Comparison of ENCODE assay signal across 15 mouse cellular contexts in the genomic region with DNA sequence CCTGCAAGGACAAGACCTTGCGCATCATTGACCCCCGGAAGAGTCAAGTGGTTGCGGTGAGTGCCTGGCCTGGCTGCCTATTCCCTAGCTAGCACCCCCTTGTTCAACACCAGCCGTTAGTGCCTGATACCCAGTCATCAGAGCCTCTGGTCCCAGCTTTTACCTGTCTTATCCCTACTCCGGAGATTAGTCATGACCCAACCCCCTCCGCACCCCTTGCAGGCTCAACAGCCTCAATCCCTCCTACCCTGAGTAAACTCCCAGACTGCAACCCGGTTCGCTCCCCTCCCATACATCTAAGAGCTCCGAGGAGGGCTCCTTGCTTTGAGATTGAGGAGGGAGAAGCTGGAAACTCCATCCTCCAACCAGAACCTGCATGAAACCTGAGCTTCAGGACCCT. TPM values are rescaled to one million over a fixed set of nuclear protein-coding genes. Genes with fewer than 3 reads are reported as not detected.
DNase-seq lines count a peak whose midpoint lies in the region; ATAC-seq and TF ChIP-seq lines count a peak whose summit lies in the region.
"Had no signal": no experiment of that assay in that cellular context is flagged by ENCODE, and none has a peak within 500 bp of the region (broad histone marks: within the 10 kb centered on the region; RNA-seq: fewer than 3 reads in every experiment).

No protein-coding gene starts in this region.

- WGBS in kidney, embryonic 14.5 days: 31% methylated on average over 9 of the region's 9 CpGs
- WGBS in limb, embryonic 14.5 days: 34% methylated on average over 9 of the region's 9 CpGs

- intact Hi-C loops in gastrocnemius, adult 2 months (cut with DNase I): loop anchor here (5.0 to 10.0 kb wide), 3 partner anchors 36 to 372 kb away; no protein-coding TSS in a partner anchor

- no peak for ATAC-seq in kidney, embryonic 14.5 days (ENCODE audit: low FRiP score, low TSS enrichment)
- ATAC-seq in limb, embryonic 14.5 days (ENCODE audit: low FRiP score, low read depth): no peak
- ATAC-seq: midbrain, embryonic 15.5 days had no signal

- TF ChIP-seq CTCF in gastrocnemius, adult 2 months (IDR thresholded peaks at IDR 0.05): no peak

- no peaks in the 10 kb centered on the region for H3K9me3 ChIP-seq in kidney, embryonic 14.5 days (ENCODE audit: control insufficient read depth, low read length)
- H3K9me3 ChIP-seq in limb, embryonic 14.5 days (ENCODE audit: control insufficient read depth, low read length): no peaks in the 10 kb centered on the region
- H3K9me3 ChIP-seq: G1E; midbrain, embryonic 15.5 days; neural tube, embryonic 12.5 days had no signal

- H3K4me3 ChIP-seq in gastrocnemius, adult 2 months: peak overlapping the region; percentile 59
- H3K4me3 ChIP-seq in kidney, embryonic 14.5 days (ENCODE audit: low read length): no peak overlapping the region
- H3K4me3 ChIP-seq in limb, embryonic 14.5 days (replicated peaks; ENCODE audit: low read length): peak overlapping the region; percentile 8; the same call in 1 of the 2 replicates
- H3K4me3 ChIP-seq: midbrain, embryonic 15.5 days; neural tube, embryonic 12.5 days had no signal

- no peak for DNase-seq in gastrocnemius, adult 2 months
- no peak for DNase-seq in gastrocnemius, postnatal 10 days
- DNase-seq in kidney, adult 11 months: no peak
- peak; percentile 30 for DNase-seq in R1 (ENCODE audit: low read depth, low spot score)
- DNase-seq in limb, embryonic 14.5 days (ENCODE audit: low spot score): no peak
- no peak for DNase-seq in MN1 (ENCODE audit: low spot score)
- DNase-seq in spleen, postnatal 4 days (ENCODE audit: low spot score in 2 of 2): no peak
- DNase-seq: cerebellum, adult 11 months had no signal

- H3K4me2 ChIP-seq in kidney, embryonic 14.5 days (replicated peaks; ENCODE audit: low read depth, low read length): peak overlapping the region; percentile 25; the same call in 1 of the 2 replicates
- no peak overlapping the region for H3K4me2 ChIP-seq in limb, embryonic 14.5 days (replicated peaks; ENCODE audit: low read depth, low read length, severe bottlenecking)
- H3K4me2 ChIP-seq: midbrain, embryonic 15.5 days had no signal

- H3K27me3 ChIP-seq in kidney, embryonic 14.5 days (ENCODE audit: control insufficient read depth, insufficient read depth, low read length): peaks cover 46% of the 10 kb centered on the region
- peaks cover 54% of the 10 kb centered on the region for H3K27me3 ChIP-seq in limb, embryonic 14.5 days (ENCODE audit: control insufficient read depth, insufficient read depth, low read length)

- H3K4me1 ChIP-seq in kidney, embryonic 14.5 days (ENCODE audit: control insufficient read depth, insufficient read depth, low read length): peaks cover 17% of the 10 kb centered on the region
- peaks cover 9% of the 10 kb centered on the region; the same call in 1 of the 2 replicates for H3K4me1 ChIP-seq in limb, embryonic 14.5 days (ENCODE audit: control insufficient read depth, insufficient read depth, low read length)

- H3K36me3 ChIP-seq in kidney, embryonic 14.5 days (ENCODE audit: control insufficient read depth, insufficient read depth, low read length): peaks cover 8% of the 10 kb centered on the region; the same call in 1 of the 2 replicates
- peaks cover 7% of the 10 kb centered on the region for H3K36me3 ChIP-seq in limb, embryonic 14.5 days (ENCODE audit: control insufficient read depth, insufficient read depth, low read length)
- H3K36me3 ChIP-seq: G1E had no signal

- peak overlapping the region; percentile 68 for H3K27ac ChIP-seq in gastrocnemius, adult 2 months
- no peak overlapping the region for H3K27ac ChIP-seq in kidney, embryonic 14.5 days (ENCODE audit: low read depth, low read length)
- H3K27ac ChIP-seq in limb, embryonic 14.5 days (replicated peaks; ENCODE audit: low read depth, low read length): no peak overlapping the region
- H3K27ac ChIP-seq: midbrain, embryonic 15.5 days; neural tube, embryonic 12.5 days had no signal

- TF ChIP-seq POLR2A in limb, embryonic 14.5 days (IDR thresholded peaks at IDR 0.05; ENCODE audit: borderline replicate concordance, extremely low read depth, insufficient read depth, insufficient read length): no peak

- H3K9ac ChIP-seq in kidney, embryonic 14.5 days (ENCODE audit: low read depth, low read length): no peak overlapping the region
- no peak overlapping the region for H3K9ac ChIP-seq in limb, embryonic 14.5 days (ENCODE audit: low read depth, low read length, severe bottlenecking)
- H3K9ac ChIP-seq: midbrain, embryonic 15.5 days; neural tube, embryonic 12.5 days had no signal

RNA-seq across cellular contexts. Expression of gene Coro6, which starts 4.3 kb away (rescaled TPM):
- 100 to 1,000 TPM; 165 to 257 TPM for total RNA-seq in gastrocnemius, adult 2 months (2021)
- total RNA-seq in gastrocnemius, postnatal 10 days (2021): 10 to 100 TPM; 61.7 to 67.7 TPM
- polyA plus RNA-seq in kidney, embryonic 14.5 days (2014; fragmentation: Nextera tagmentation; extraction: Ambion mirVana): 0.39 and 0.54 TPM in 2 replicates
- 10.3 and 10.5 TPM in 2 replicates for polyA plus RNA-seq in limb, embryonic 14.5 days (2012; rRNA removed)
- polyA plus RNA-seq in limb, embryonic 14.5 days (2014; fragmentation: Nextera tagmentation; extraction: Ambion mirVana): 1.5 and 2.3 TPM in 2 replicates
- total RNA-seq: hematopoietic stem cell, adult 5-6 weeks had no signal
- polyA plus RNA-seq: activated CD4-positive, CD25-positive, alpha-beta regulatory T cell, adult 4 months; G1E; thymus, postnatal 0 days had no signal

RNA-seq across cellular contexts. Expression of gene Ankrd13b, which starts 22.9 kb away (rescaled TPM):
- 10 to 100 TPM in 1 of 2 experiments, 1 to 10 TPM in 1; 9.5 to 10.8 TPM for total RNA-seq in gastrocnemius, adult 2 months (2021)
- 1 to 10 TPM; 7.2 to 9.3 TPM for total RNA-seq in gastrocnemius, postnatal 10 days (2021)
- polyA plus RNA-seq in kidney, embryonic 14.5 days (2014; fragmentation: Nextera tagmentation; extraction: Ambion mirVana): 6.8 and 8.6 TPM in 2 replicates
- 98.1 and 133 TPM in 2 replicates for polyA plus RNA-seq in limb, embryonic 14.5 days (2012; rRNA removed)
- 13.9 and 15.1 TPM in 2 replicates for polyA plus RNA-seq in limb, embryonic 14.5 days (2014; fragmentation: Nextera tagmentation; extraction: Ambion mirVana)

RNA-seq across cellular contexts. Expression of gene Git1, which starts 26.8 kb away (rescaled TPM):
- 10 to 100 TPM; 25.9 to 33.3 TPM for total RNA-seq in gastrocnemius, adult 2 months (2021)
- total RNA-seq in gastrocnemius, postnatal 10 days (2021): 10 to 100 TPM; 31.5 to 39.9 TPM
- 18.1 and 19.3 TPM in 2 replicates for polyA plus RNA-seq in kidney, embryonic 14.5 days (2014; fragmentation: Nextera tagmentation; extraction: Ambion mirVana)
- 57.1 and 71.7 TPM in 2 replicates for polyA plus RNA-seq in limb, embryonic 14.5 days (2012; rRNA removed)
- 17.3 and 18.2 TPM in 2 replicates for polyA plus RNA-seq in limb, embryonic 14.5 days (2014; fragmentation: Nextera tagmentation; extraction: Ambion mirVana)

RNA-seq across cellular contexts. Expression of gene Abhd15, which starts 48.4 kb away (rescaled TPM):
- under 1 TPM; 0.18 to 0.50 TPM for total RNA-seq in gastrocnemius, adult 2 months (2021)
- under 1 TPM; 0.70 to 0.81 TPM for total RNA-seq in gastrocnemius, postnatal 10 days (2021)
- polyA plus RNA-seq in kidney, embryonic 14.5 days (2014; fragmentation: Nextera tagmentation; extraction: Ambion mirVana): 1.4 and 2.6 TPM in 2 replicates
- 0.50 and 0.93 TPM in 2 replicates for polyA plus RNA-seq in limb, embryonic 14.5 days (2012; rRNA removed)
- polyA plus RNA-seq in limb, embryonic 14.5 days (2014; fragmentation: Nextera tagmentation; extraction: Ambion mirVana): 1.5 and 1.8 TPM in 2 replicates

RNA-seq across cellular contexts. Expression of gene Trp53i13, which starts 49.2 kb away (rescaled TPM):
- total RNA-seq in gastrocnemius, adult 2 months (2021): 1 to 10 TPM; 2.3 to 5.0 TPM
- 10 to 100 TPM in 1 of 2 experiments, 1 to 10 TPM in 1; 7.7 to 10.0 TPM for total RNA-seq in gastrocnemius, postnatal 10 days (2021)
- 36.9 and 37.4 TPM in 2 replicates for polyA plus RNA-seq in kidney, embryonic 14.5 days (2014; fragmentation: Nextera tagmentation; extraction: Ambion mirVana)
- polyA plus RNA-seq in limb, embryonic 14.5 days (2012; rRNA removed): 51.1 and 77.3 TPM in 2 replicates
- 67.3 and 69.0 TPM in 2 replicates for polyA plus RNA-seq in limb, embryonic 14.5 days (2014; fragmentation: Nextera tagmentation; extraction: Ambion mirVana)
